Mouse (Mus musculus): ENCODE measurements around the gene Rpgrip1l. TPM values are rescaled to one million over a fixed set of nuclear protein-coding genes. Genes with fewer than 3 reads are reported as not detected.

The Rpgrip1l gene
- polyA plus RNA-seq, 1 experiment from 2014 or later: 5.5 TPM

DNA sequence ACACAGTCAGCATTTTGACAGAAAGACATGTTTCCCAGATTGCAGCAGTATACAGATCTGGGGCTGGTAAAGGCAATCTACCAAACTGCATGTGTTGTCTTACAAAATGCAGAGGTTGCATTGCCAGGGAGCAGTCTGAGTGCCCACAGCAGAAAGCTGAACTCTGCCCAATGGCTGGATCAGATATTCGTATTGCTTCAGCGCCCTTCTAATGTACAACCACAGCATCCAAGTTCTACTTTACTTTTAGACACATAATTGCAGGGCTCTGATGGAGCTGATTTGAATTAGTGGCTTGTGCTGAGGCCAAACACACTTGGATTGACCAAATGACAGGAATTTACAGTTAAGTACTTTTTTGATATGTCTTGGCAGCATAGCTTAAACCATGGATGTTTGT is 91.2 kb downstream of the Rpgrip1l start:
- no peaks in the 10 kb centered on the region for H3K9me3 ChIP-seq (ENCODE audit: control insufficient read depth, low read length)
- no peak for TF ChIP-seq EP300 (optimal IDR thresholded peaks at IDR 0.05)
- ATAC-seq (ENCODE audit: low FRiP score, low TSS enrichment): no peak
- no peak overlapping the region for H3K4me3 ChIP-seq (ENCODE audit: low read depth, low read length)
- DNase-seq (ENCODE audit: low spot score): no peak
- H3K36me3 ChIP-seq (ENCODE audit: control insufficient read depth, insufficient read depth, low read length): no peaks in the 10 kb centered on the region
- H3K27me3 ChIP-seq (ENCODE audit: control insufficient read depth, insufficient read depth, low read length): no peaks in the 10 kb centered on the region
- H3K4me2 ChIP-seq (replicated peaks; ENCODE audit: low read depth): no peak overlapping the region
- H3K4me1 ChIP-seq (replicated peaks; ENCODE audit: control insufficient read depth, insufficient read depth): no peaks in the 10 kb centered on the region
- no peak overlapping the region for H3K27ac ChIP-seq (replicated peaks)
- no peak overlapping the region for H3K9ac ChIP-seq (ENCODE audit: low read length)
- 88% methylated on average over 2 of the region's 2 CpGs for WGBS

DNA sequence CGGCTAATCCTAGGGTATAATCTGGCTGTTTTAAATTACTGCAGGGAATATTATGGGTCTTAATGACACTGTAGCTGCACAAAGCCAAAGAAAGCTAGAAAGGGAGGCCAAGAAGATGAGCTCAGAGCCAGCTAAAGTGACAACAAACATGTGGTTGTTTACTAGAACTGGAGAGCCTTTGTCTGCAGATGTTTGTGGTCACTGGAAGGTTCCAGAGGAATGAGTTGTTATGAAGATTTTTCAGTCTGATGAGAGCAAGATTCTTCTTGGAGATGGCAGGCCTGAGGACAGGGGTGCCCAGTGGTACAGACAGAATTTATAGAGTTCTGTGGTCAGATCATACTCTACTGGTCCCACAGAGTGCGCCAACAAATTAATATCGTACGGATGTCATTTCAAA is 94.8 kb downstream of the Rpgrip1l start:
- no peak overlapping the region for H3K27ac ChIP-seq (replicated peaks)
- WGBS: 82% methylated on average over 4 of the region's 4 CpGs
- H3K4me2 ChIP-seq (replicated peaks; ENCODE audit: low read depth): no peak overlapping the region
- ATAC-seq (ENCODE audit: low FRiP score, low TSS enrichment) (no peak), DNase-seq (ENCODE audit: low spot score) (no peak)
- H3K9ac ChIP-seq (ENCODE audit: low read length): no peak overlapping the region
- H3K4me3 ChIP-seq (ENCODE audit: low read depth, low read length): no peak overlapping the region
- no peaks in the 10 kb centered on the region for H3K4me1 ChIP-seq (replicated peaks; ENCODE audit: control insufficient read depth, insufficient read depth)
- no peaks in the 10 kb centered on the region for H3K36me3 ChIP-seq (ENCODE audit: control insufficient read depth, insufficient read depth, low read length)
- TF ChIP-seq CTCF (IDR thresholded peaks at IDR 0.05; ENCODE audit: low read depth) (no peak), EP300 (optimal IDR thresholded peaks at IDR 0.05) (no peak)
- no peaks in the 10 kb centered on the region for H3K9me3 ChIP-seq (ENCODE audit: control insufficient read depth, low read length)
- no peaks in the 10 kb centered on the region for H3K27me3 ChIP-seq (ENCODE audit: control insufficient read depth, insufficient read depth, low read length)

DNA sequence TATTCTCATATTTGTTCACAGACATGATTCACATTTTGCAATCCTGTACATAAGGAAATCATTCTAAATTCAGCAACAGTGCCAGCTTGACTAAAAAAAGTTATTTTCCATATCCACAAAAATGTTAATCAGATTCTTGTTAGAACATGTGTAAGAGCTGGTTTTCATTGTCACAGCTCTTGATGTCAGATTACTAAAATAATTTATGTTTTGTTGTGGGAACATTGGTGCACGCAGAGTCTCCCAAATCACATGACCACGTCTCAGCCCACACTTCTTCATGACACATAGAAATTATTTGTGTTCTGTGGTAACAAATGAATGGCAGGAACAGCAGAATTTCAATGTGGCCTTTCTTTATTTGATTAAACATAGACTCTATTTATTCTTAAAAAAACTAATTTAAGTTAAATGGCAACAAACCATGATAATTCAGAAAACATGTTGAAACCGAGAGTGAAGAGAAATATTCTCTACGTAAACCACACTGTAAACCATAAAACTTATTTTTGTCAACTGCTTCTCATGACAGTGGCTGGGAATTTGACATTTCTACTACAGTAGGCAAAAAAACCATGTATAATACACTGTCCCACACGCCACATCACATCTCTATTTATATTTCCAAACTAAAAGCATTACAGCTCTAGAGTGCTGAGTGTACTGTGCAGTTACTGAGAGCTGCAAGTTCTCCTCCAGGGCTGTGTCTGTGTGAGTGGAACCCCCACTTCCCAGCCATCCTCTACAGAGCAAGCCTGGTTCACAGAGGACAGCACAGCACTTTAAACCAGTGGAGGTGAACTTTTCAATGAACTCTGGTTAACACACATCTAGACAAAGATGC is 95.8 kb downstream of the Rpgrip1l start:
- Histone ChIP-seq H3K36me3 (ENCODE audit: control insufficient read depth, insufficient read depth, low read length) (no peaks in the 10 kb centered on the region), H3K27ac (replicated peaks) (no peak overlapping the region), H3K4me3 (ENCODE audit: low read depth, low read length) (no peak overlapping the region), H3K9ac (ENCODE audit: low read length) (no peak overlapping the region), H3K4me1 (replicated peaks; ENCODE audit: control insufficient read depth, insufficient read depth) (no peaks in the 10 kb centered on the region), H3K27me3 (ENCODE audit: control insufficient read depth, insufficient read depth, low read length) (no peaks in the 10 kb centered on the region), H3K9me3 (ENCODE audit: control insufficient read depth, low read length) (no peaks in the 10 kb centered on the region), H3K4me2 (replicated peaks; ENCODE audit: low read depth) (no peak overlapping the region)
- no peak for TF ChIP-seq CTCF (IDR thresholded peaks at IDR 0.05; ENCODE audit: low read depth)
- TF ChIP-seq EP300 (optimal IDR thresholded peaks at IDR 0.05): no peak
- ATAC-seq (ENCODE audit: low FRiP score, low TSS enrichment) (no peak), DNase-seq (ENCODE audit: low spot score) (no peak)
- WGBS: 72% methylated on average over 5 of the region's 5 CpGs

GRCm38 (mm10) chr8:91214287-91214686 is 98.8 kb downstream of the Rpgrip1l start:
- 72% methylated on average over 3 of the region's 3 CpGs for WGBS
- H3K4me3 ChIP-seq (ENCODE audit: low read depth, low read length): no peak overlapping the region

GRCm38 (mm10) chr8:91212948-91213347 is 100.1 kb downstream of the Rpgrip1l start:
- no peak overlapping the region for H3K4me2 ChIP-seq (replicated peaks; ENCODE audit: low read depth)
- ATAC-seq (ENCODE audit: low FRiP score, low TSS enrichment) (no peak), DNase-seq (ENCODE audit: low spot score) (no peak)
- H3K4me1 ChIP-seq (replicated peaks; ENCODE audit: control insufficient read depth, insufficient read depth): no peaks in the 10 kb centered on the region
- no peak overlapping the region for H3K27ac ChIP-seq (replicated peaks)
- H3K9me3 ChIP-seq (ENCODE audit: control insufficient read depth, low read length): no peaks in the 10 kb centered on the region
- TF ChIP-seq EP300 (optimal IDR thresholded peaks at IDR 0.05): no peak
- no peak for TF ChIP-seq CTCF (IDR thresholded peaks at IDR 0.05; ENCODE audit: low read depth)
- no peak overlapping the region for H3K9ac ChIP-seq (ENCODE audit: low read length)
- H3K36me3 ChIP-seq (ENCODE audit: control insufficient read depth, insufficient read depth, low read length): no peaks in the 10 kb centered on the region
- WGBS: 79% methylated on average over 2 of the region's 2 CpGs
- no peaks in the 10 kb centered on the region for H3K27me3 ChIP-seq (ENCODE audit: control insufficient read depth, insufficient read depth, low read length)
- no peak overlapping the region for H3K4me3 ChIP-seq (ENCODE audit: low read depth, low read length)

More at GRCm38 (mm10) chr8:91214287-91214686, 98.8 kb downstream of the Rpgrip1l start:
- Histone ChIP-seq H3K9me3 (ENCODE audit: control insufficient read depth, low read length) (no peaks in the 10 kb centered on the region), H3K9ac (ENCODE audit: low read length) (no peak overlapping the region), H3K4me2 (replicated peaks; ENCODE audit: low read depth) (no peak overlapping the region), H3K27ac (replicated peaks) (no peak overlapping the region), H3K36me3 (ENCODE audit: control insufficient read depth, insufficient read depth, low read length) (no peaks in the 10 kb centered on the region), H3K27me3 (ENCODE audit: control insufficient read depth, insufficient read depth, low read length) (no peaks in the 10 kb centered on the region), H3K4me1 (replicated peaks; ENCODE audit: control insufficient read depth, insufficient read depth) (no peaks in the 10 kb centered on the region)
- ATAC-seq (ENCODE audit: low FRiP score, low TSS enrichment): no peak
- TF ChIP-seq CTCF (IDR thresholded peaks at IDR 0.05; ENCODE audit: low read depth) (no peak), EP300 (optimal IDR thresholded peaks at IDR 0.05) (no peak)
- no peak for DNase-seq (ENCODE audit: low spot score)

GRCm38 (mm10) chr8:91209658-91210057 is 103.4 kb downstream of the Rpgrip1l start:
- no peak overlapping the region for H3K4me2 ChIP-seq (replicated peaks; ENCODE audit: low read depth)
- no peak overlapping the region for H3K9ac ChIP-seq (ENCODE audit: low read length)
- no peak overlapping the region for H3K27ac ChIP-seq (replicated peaks)
- ATAC-seq (ENCODE audit: low FRiP score, low TSS enrichment) (no peak), DNase-seq (ENCODE audit: low spot score) (no peak)
- no peaks in the 10 kb centered on the region for H3K4me1 ChIP-seq (replicated peaks; ENCODE audit: control insufficient read depth, insufficient read depth)
- no peak overlapping the region for H3K4me3 ChIP-seq (ENCODE audit: low read depth, low read length)
- no peaks in the 10 kb centered on the region for H3K27me3 ChIP-seq (ENCODE audit: control insufficient read depth, insufficient read depth, low read length)
- H3K36me3 ChIP-seq (ENCODE audit: control insufficient read depth, insufficient read depth, low read length): no peaks in the 10 kb centered on the region
- WGBS: 67% methylated on average over 3 of the region's 3 CpGs
- no peaks in the 10 kb centered on the region for H3K9me3 ChIP-seq (ENCODE audit: control insufficient read depth, low read length)
- TF ChIP-seq CTCF (IDR thresholded peaks at IDR 0.05; ENCODE audit: low read depth): no peak
- TF ChIP-seq EP300 (optimal IDR thresholded peaks at IDR 0.05): no peak

Data from stomach, postnatal 0 days (tissue).